9 mouse cellular contexts compared by ENCODE assay signal in the genomic region with DNA sequence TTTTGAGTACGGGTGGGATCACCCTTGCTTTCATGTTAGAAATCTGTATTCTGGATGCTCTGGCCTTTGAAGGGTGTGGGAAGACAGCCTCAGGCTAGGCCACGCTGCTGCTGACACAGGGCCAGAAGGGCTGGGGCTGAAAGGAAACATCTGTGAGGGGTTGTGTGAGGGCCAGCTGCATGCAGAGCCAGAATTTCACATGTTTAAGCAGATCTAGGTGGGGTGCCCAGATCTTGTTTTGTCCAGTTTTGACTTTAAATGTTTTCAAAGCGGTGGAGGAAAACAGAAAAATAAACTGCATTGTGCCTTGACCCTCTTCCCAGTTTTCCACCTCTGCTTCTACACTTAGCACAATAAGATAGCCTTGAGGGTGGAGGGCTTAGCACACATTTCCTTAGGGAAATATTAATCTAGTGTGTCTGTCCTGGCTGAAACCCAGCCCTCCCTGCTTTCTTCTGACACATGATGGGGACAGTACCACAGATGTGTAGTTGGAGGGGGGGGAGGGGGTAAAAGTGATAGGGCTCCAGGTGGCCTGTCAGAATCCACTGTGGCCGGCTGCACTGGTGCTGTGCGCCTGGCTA. TPM values are rescaled to one million over a fixed set of nuclear protein-coding genes. Genes with fewer than 3 reads are reported as not detected.
DNase-seq lines count a peak whose midpoint lies in the region; ATAC-seq and TF ChIP-seq lines count a peak whose summit lies in the region.
"Had no signal": no experiment of that assay in that cellular context is flagged by ENCODE, and none has a peak within 500 bp of the region (broad histone marks: within the 10 kb centered on the region; RNA-seq: fewer than 3 reads in every experiment).

No protein-coding gene starts in this region.

- no peak overlapping the region for H3K4me3 ChIP-seq in layer of hippocampus, adult 2 months
- no peak overlapping the region for H3K4me3 ChIP-seq in intestine, embryonic 14.5 days (ENCODE audit: low read depth, low read length)

- 0 out of 2 replicates have a peak, but pooled peaks cover 3% of the 10 kb centered on the region for H3K4me1 ChIP-seq in intestine, embryonic 14.5 days (replicated peaks; ENCODE audit: control insufficient read depth, insufficient read depth, low read length)

- H3K27me3 ChIP-seq in intestine, embryonic 14.5 days (replicated peaks; ENCODE audit: control insufficient read depth, insufficient read depth, low read length), result no peaks in the 10 kb centered on the region
- H3K27me3 ChIP-seq: CH12.LX had no signal

- peak overlapping the region; percentile 39; the same call in 1 of the 2 replicates for H3K27ac ChIP-seq in layer of hippocampus, adult 2 months
- H3K27ac ChIP-seq in intestine, embryonic 14.5 days (ENCODE audit: low read depth), result peak overlapping the region; percentile 30; the same call in 1 of the 2 replicates

- H3K9ac ChIP-seq in intestine, embryonic 14.5 days (ENCODE audit: low read length), result no peak overlapping the region

- 55% methylated on average over 5 of the region's 5 CpGs for WGBS in intestine, embryonic 14.5 days

- intact Hi-C loops in gastrocnemius, postnatal 14 days (cut with DNase I; ENCODE audit: low total_unique reads), result no loop called here

- peaks cover 57% of the 10 kb centered on the region for H3K36me3 ChIP-seq in intestine, embryonic 14.5 days (ENCODE audit: control insufficient read depth, insufficient read depth, low read length)

- H3K9me3 ChIP-seq in intestine, embryonic 14.5 days (ENCODE audit: control insufficient read depth, low read length), result peaks cover 9% of the 10 kb centered on the region; the same call in 1 of the 2 replicates

- peak; percentile 51; the same call in 1 of the 2 replicates for ATAC-seq in intestine, embryonic 14.5 days (replicated peaks; ENCODE audit: low FRiP score, low TSS enrichment, low read depth)

- no peak for TF ChIP-seq CTCF in layer of hippocampus, adult 2 months (conservative IDR thresholded peaks at IDR 0.05)

- no peak overlapping the region for H3K4me2 ChIP-seq in intestine, embryonic 14.5 days (ENCODE audit: low read length)

- DNase-seq in layer of hippocampus, adult 2 months (ENCODE audit: low spot score in 2 of 2), result no peak
- DNase-seq in layer of hippocampus, postnatal 36 days, result no peak
- DNase-seq in gastrocnemius, postnatal 14 days, result peak; percentile 86
- DNase-seq in intestine, embryonic 14.5 days (ENCODE audit: low spot score), result peak; percentile 55
- DNase-seq in lung, postnatal 36 days, result peak; percentile 76
- no peak for DNase-seq in T-cell, adult 2 months (ENCODE audit: low spot score)
- DNase-seq in cerebellum, adult 8-10 months, result no peak
- DNase-seq in layer of hippocampus, adult 8-10 months (ENCODE audit: low spot score in 2 of 2), result no peak

RNA-seq across cellular contexts. Expression of a gene that starts 11.8 kb away (rescaled TPM):
- 1 to 10 TPM; 2.2 to 4.3 TPM for total RNA-seq in layer of hippocampus, adult 2 months (2021)
- 1 to 10 TPM; 3.2 to 4.9 TPM for total RNA-seq in layer of hippocampus, postnatal 36 days (2021)
- total RNA-seq in gastrocnemius, postnatal 14 days (2021), result 10 to 100 TPM; 60.6 to 90.2 TPM
- not detected in 2 replicates for polyA plus RNA-seq in intestine, embryonic 14.5 days (2014; fragmentation: Nextera tagmentation; extraction: Ambion mirVana)
- total RNA-seq in layer of hippocampus, adult 8-10 months (2022), result 1 to 10 TPM; 2.1 to 3.1 (median 2.4) TPM
- total RNA-seq: CH12.LX had no signal

RNA-seq across cellular contexts. Expression of a gene that starts 26.0 kb away (rescaled TPM):
- 10 to 100 TPM; 40.1 to 40.9 TPM for total RNA-seq in layer of hippocampus, adult 2 months (2021)
- 10 to 100 TPM; 41.1 to 44.5 TPM for total RNA-seq in layer of hippocampus, postnatal 36 days (2021)
- 10 to 100 TPM; 18.1 to 20.7 TPM for total RNA-seq in gastrocnemius, postnatal 14 days (2021)
- polyA plus RNA-seq in intestine, embryonic 14.5 days (2014; fragmentation: Nextera tagmentation; extraction: Ambion mirVana), result 146 and 161 TPM in 2 replicates
- 10 to 100 TPM; 41.0 to 52.4 (median 46.1) TPM for total RNA-seq in layer of hippocampus, adult 8-10 months (2022)

RNA-seq across cellular contexts. Expression of a gene that starts 26.0 kb away (rescaled TPM):
- 10 to 100 TPM; 57.5 to 61.9 TPM for total RNA-seq in layer of hippocampus, adult 2 months (2021)
- total RNA-seq in layer of hippocampus, postnatal 36 days (2021), result 10 to 100 TPM; 62.1 to 63.0 TPM
- 10 to 100 TPM; 37.1 to 43.0 TPM for total RNA-seq in gastrocnemius, postnatal 14 days (2021)
- polyA plus RNA-seq in intestine, embryonic 14.5 days (2014; fragmentation: Nextera tagmentation; extraction: Ambion mirVana), result 62.5 and 65.0 TPM in 2 replicates
- total RNA-seq in layer of hippocampus, adult 8-10 months (2022), result 10 to 100 TPM; 57.6 to 60.7 (median 59.0) TPM

Comparison
In these comparisons a context has a peak if more than half of its experiments do, and no peak if none do; other contexts are left out.
1. DNase-seq: peak in gastrocnemius, postnatal 14 days (single experiment), intestine, embryonic 14.5 days (single experiment) and lung, postnatal 36 days (single experiment); none in layer of hippocampus, adult 2 months (0 of 2), layer of hippocampus, postnatal 36 days (0 of 2), T-cell, adult 2 months (single experiment), cerebellum, adult 8-10 months (single experiment) and layer of hippocampus, adult 8-10 months (0 of 2).
2. RNA of a gene that starts 11.8 kb away (total RNA-seq): 60.6 to 90.2 TPM in gastrocnemius, postnatal 14 days; 3.2 to 4.9 TPM in layer of hippocampus, postnatal 36 days, 2.2 to 4.3 TPM in layer of hippocampus, adult 2 months and 2.1 to 3.1 TPM in layer of hippocampus, adult 8-10 months; every median in the first group is over 10 times any median in the second.